Mouse (Mus musculus): ENCODE measurements around the gene Zmiz1.

DNA sequence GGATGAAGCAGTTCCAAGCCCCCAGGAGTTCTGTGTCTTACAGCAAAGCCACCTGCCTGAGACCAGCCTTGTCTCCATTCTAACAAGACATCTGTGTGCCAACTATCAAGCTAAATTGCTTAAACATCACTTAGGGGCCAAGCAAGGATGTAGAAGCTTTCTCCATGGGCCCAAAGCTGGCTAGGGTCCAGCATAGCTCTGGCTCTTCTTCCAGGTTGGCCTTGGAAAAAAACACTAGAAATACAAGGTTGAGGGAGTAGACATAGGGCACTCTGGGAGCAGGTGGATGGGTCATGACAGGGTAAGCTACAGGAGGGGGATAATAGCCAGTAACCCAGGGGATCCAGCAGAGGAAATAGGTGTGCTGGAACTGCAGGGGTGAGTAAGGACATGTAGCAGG is 20.7 kb upstream of the Zmiz1 start:
- TF ChIP-seq CTCF (IDR thresholded peaks at IDR 0.05), result no peak
- TF ChIP-seq EP300 (IDR thresholded peaks at IDR 0.05), result no peak
